Mouse (Mus musculus): Measurements from ENCODE around the gene Fam186b. TPM values are rescaled to one million over a fixed set of nuclear protein-coding genes. Genes with fewer than 3 reads are reported as not detected.
A peak's percentile ranks its signal among the peaks of the same experiment; 100 is the strongest.

Gene Fam186b
- 1 to 10 TPM; 1.3 to 1.8 TPM for total RNA-seq (2021)
- long read RNA-seq, experiment 1, partial matches to known transcripts: 1 of 1 reads
- long read RNA-seq, experiment 1, other reads (novel, unspliced or antisense): 0 of 1 reads
- long read RNA-seq, experiment 2, partial matches to known transcripts: 0 of 1 reads
- long read RNA-seq, experiment 2, other reads (novel, unspliced or antisense): 1 of 1 reads

GRCm38 (mm10) chr15:99295484-99295981 is at the start of gene Fam186b:
Fam186b (minus strand) TSS chr15:99295888.
- Histone ChIP-seq H3K4me3 (peak within 1 kb of the TSS; percentile 68), H3K27ac (peak within 1 kb of the TSS; percentile 86)
- peak in 1 of 2 experiments; percentile 37 for DNase-seq (ENCODE audit: extremely low spot score in 1 of 2, low spot score in 2 of 2)
- intact Hi-C loops (cut with DNase I): loop anchor here (10.0 kb wide), 1 partner anchor 381 kb away; the partner anchor contains the start of gene Lmbr1l
- TF ChIP-seq CTCF (IDR thresholded peaks at IDR 0.05): no peak

DNA sequence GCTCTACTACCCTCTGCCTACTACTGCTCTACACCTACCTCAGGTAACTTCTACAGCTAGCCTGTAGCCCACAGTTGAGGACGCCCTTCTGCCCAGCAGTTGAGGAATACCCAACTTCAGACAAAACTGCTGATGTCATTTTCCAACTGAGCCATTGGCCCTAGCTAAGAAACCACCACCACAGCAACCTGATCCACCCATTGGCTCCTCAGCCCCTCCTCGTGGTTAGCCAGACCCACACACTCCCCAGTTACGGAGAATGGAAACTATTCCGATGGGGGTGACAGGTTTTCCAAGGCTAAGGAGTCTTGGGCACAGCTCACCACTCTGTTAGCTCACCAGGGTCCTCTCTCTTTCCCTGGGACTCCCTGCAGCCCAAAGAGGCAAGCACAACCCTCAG is 49.3 kb upstream of the Fam186b start:
- TF ChIP-seq CTCF (IDR thresholded peaks at IDR 0.05): no peak
- no peak for DNase-seq (ENCODE audit: extremely low spot score in 1 of 2, low spot score in 2 of 2)
- intact Hi-C loops (cut with DNase I): no loop called here
- Histone ChIP-seq H3K4me3 (no peak overlapping the region), H3K27ac (no peak overlapping the region)

DNA sequence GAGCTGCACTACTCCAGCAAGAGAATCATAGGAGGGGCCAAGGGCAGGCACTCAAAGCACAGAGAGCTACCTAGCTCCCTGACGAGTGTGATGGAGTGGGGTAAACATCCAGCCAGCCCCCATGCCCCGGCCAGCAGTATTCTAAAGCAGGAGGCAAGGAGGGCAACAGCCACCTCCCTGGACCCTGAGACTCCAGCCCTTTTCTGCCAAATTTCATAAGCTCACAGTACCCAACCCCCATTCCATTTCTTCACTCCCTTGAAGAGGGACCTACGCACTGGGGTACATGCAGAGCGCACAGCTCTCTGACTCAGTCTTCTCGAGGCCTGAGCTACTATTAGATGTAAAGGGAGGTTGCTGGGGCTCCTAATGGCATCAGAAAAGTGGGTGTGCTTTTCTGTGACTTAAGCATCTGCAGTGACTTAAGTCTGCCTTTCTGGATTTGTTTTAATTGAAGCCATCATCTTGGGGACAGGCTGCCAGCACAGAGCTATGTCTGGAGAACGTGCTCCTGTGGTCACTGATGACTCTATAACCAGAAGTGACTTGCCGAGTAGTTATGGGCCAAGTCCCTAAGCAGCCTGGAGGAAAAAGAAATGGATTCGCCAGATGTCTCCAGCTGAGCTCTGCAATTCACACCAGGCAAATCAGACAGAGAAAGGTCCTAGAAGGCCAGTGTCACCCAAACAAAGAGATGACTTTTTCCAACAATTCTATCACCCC is 48.6 kb upstream of the Fam186b start:
- intact Hi-C loops (cut with DNase I): no loop called here
- TF ChIP-seq CTCF (IDR thresholded peaks at IDR 0.05): no peak
- DNase-seq (ENCODE audit: extremely low spot score in 1 of 2, low spot score in 2 of 2): no peak
- Histone ChIP-seq H3K27ac (peak overlapping the region; percentile 79), H3K4me3 (no peak overlapping the region)

- Histone ChIP-seq H3K4me3 (no peak overlapping the region), H3K27ac (peak overlapping the region; percentile 79)
- TF ChIP-seq CTCF (IDR thresholded peaks at IDR 0.05): no peak; the same call in 1 of the 2 replicates
- DNase-seq (ENCODE audit: extremely low spot score in 1 of 2, low spot score in 2 of 2): peak; percentile 47 to 56
- intact Hi-C loops (cut with DNase I): no loop called here
These were observed 47.9 kb upstream of the Fam186b start for GRCm38 (mm10) chr15:99343414-99344147.

GRCm38 (mm10) chr15:99342194-99342981 is 46.7 kb upstream of the Fam186b start:
- Histone ChIP-seq H3K4me3 (no peak overlapping the region), H3K27ac (peak overlapping the region; percentile 79)
- intact Hi-C loops (cut with DNase I): no loop called here
- no peak for TF ChIP-seq CTCF (IDR thresholded peaks at IDR 0.05)
- no peak for DNase-seq (ENCODE audit: extremely low spot score in 1 of 2, low spot score in 2 of 2)

DNA sequence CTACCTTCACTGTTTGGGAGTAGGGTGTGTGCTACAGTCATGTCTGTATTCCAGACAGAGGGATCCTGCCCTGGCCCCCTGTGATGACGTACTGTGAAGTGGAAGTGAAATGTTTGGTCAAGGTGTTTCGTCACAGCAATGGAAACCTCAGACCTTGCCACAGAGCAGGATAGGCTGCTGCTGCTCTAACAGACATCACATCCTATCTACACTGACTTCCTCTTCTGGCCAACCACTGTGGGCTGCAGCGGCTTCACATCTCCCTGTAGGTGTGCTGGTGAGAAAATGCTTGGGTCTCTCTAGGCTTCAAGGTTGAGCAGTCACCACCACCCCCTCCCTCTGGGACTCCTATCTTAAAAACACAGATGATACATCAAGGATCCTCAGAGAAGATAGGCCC is 45.4 kb upstream of the Fam186b start:
- DNase-seq (ENCODE audit: extremely low spot score in 1 of 2, low spot score in 2 of 2): no peak
- Histone ChIP-seq H3K27ac (no peak overlapping the region), H3K4me3 (no peak overlapping the region)
- no peak for TF ChIP-seq CTCF (IDR thresholded peaks at IDR 0.05)
- intact Hi-C loops (cut with DNase I): no loop called here

DNA sequence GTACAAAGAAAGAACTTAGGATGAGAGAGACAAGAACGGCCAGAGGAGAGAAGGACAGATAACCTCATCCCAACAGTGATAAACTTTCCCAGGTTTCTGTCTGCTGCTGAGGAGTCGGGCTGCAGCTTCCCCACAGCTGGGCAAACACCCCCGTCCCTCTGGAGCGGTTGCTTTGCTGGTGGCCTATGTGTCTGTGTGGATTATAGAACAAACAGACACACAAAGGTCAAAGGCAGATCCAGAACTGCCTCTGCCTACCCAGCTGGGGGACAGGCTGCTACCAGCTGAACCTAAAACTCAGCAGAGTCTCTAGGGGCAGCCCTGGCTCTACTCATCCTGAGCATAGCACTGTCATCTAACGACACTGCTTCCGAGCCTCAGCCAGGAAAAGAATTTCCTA is 44.0 kb upstream of the Fam186b start:
- Histone ChIP-seq H3K4me3 (no peak overlapping the region), H3K27ac (no peak overlapping the region)
- no peak for DNase-seq (ENCODE audit: extremely low spot score in 1 of 2, low spot score in 2 of 2)
- intact Hi-C loops (cut with DNase I): no loop called here
- TF ChIP-seq CTCF (IDR thresholded peaks at IDR 0.05): no peak

DNA sequence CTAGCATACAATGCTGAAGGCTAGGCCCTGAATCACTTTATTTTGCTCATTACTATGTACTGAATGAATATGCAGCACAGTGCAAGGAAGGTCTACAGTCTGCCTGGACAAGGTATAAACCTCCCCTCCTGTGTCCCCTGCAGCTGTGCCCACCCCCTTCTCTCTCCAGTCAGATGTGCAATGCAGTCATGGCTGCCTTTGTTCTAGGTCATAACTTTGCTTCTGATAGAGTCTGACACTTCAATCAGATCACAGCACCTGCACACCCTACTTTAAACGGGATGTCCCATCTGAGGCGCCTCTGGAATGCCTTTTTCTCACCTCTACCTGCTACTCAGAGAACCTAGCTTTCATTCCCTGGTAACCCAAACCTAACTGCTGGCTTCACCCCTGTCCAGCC is 43.2 kb upstream of the Fam186b start:
- no peak overlapping the region for H3K27ac ChIP-seq
- no peak overlapping the region for H3K4me3 ChIP-seq
- DNase-seq (ENCODE audit: extremely low spot score in 1 of 2, low spot score in 2 of 2): no peak
- no peak for TF ChIP-seq CTCF (IDR thresholded peaks at IDR 0.05)
- intact Hi-C loops (cut with DNase I): no loop called here

DNA sequence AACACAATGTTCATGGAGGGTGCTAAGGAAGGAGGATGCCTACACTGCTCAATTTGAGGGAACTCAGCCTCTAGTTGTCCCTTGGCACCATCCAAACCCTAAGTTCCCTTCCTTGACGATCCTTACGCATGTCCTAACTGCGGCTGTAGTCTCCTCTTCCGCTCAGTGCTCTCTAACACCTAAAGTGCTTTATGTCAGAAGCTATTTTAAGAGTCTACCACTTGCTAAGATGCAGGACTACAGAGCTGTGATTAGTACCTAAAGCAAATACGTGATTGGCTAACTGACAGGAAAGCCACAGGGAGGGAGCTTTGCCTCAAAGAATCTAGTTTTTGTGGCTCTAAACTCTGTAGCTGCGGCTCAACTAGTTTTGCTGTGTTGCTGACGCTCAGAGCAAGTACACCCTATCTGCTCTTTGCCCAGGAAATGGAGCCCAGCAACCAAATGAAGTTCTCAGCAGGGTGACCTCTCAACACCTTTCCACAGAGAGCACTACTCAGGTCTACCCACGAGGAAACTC is 40.2 kb upstream of the Fam186b start:
- Histone ChIP-seq H3K27ac (no peak overlapping the region), H3K4me3 (no peak overlapping the region)
- no peak for TF ChIP-seq CTCF (IDR thresholded peaks at IDR 0.05)
- intact Hi-C loops (cut with DNase I): no loop called here
- DNase-seq (ENCODE audit: extremely low spot score in 1 of 2, low spot score in 2 of 2): no peak

- intact Hi-C loops (cut with DNase I): no loop called here
- DNase-seq (ENCODE audit: extremely low spot score in 1 of 2, low spot score in 2 of 2): no peak
- no peak for TF ChIP-seq CTCF (IDR thresholded peaks at IDR 0.05)
- Histone ChIP-seq H3K27ac (no peak overlapping the region), H3K4me3 (no peak overlapping the region)
These were observed 38.8 kb upstream of the Fam186b start for GRCm38 (mm10) chr15:99334500-99334899.

DNA sequence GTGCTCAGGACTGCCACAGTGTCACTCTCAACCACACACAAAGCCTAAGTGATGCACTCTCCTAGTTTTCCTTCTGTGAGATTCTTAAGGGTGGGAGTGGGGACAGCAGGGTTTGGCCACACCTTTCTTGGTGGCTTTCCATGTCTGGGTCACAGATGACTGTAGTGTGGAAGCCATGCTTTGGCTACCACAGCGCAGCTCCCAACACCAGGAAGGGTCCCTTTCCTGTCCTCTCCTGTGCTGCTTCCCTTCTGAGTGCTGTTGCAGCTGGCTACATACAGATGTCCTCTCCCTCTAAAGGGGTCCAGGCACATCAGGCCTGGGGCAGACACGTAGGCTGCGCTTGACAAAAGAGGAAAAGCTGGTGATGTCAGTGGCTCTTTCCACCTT is 38.0 kb upstream of the Fam186b start:
- no peak for TF ChIP-seq CTCF (IDR thresholded peaks at IDR 0.05)
- DNase-seq (ENCODE audit: extremely low spot score in 1 of 2, low spot score in 2 of 2): no peak
- peak overlapping the region; percentile 78 for H3K27ac ChIP-seq
- no peak overlapping the region for H3K4me3 ChIP-seq
- intact Hi-C loops (cut with DNase I): no loop called here

Data from left cerebral cortex, adult 2 months (tissue).